Mouse (Mus musculus): ENCODE results near the gene Rhoh.

Gene Rhoh

DNA sequence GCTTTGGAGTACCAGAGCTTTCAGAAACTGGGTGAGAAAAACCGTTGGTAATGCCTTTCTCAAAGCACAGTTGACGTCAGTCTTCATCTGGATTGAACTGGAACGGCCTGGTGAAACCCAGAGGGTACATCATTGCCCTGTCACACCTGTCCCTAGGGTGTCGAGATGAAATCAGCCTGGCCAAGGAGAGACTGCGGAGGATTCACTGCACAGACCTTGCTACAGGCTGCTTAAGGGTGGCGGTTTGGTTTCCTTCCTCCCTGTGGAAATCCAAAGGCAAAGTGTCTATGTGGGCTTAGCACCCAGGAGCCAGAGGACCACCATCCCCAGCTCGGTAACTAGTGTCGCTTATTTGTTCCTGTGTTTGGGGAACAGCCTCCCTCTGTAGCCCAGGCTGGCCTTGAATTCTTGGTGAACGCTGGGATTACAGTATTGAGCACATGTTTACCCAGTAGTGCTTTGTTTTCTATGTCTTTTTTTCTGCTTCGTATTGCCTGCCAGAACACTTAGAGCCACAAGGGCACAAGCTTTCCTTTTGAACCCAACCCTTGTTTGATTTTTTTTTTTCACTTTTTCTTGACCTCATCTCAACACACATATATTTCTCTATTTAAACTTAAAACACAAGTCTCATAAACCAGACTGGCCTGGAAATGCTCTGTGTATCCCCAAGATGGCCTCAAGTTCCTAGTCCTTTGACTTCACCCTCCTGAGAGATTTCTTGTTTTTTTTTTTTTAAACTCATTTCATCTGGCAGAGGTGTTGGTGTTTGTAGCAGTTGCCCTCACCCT lies at the start of gene Rhoh:
Rhoh (plus strand) TSS at position 60 of the 791 bp plus-strand sequence.
- no peak for DNase-seq

DNA sequence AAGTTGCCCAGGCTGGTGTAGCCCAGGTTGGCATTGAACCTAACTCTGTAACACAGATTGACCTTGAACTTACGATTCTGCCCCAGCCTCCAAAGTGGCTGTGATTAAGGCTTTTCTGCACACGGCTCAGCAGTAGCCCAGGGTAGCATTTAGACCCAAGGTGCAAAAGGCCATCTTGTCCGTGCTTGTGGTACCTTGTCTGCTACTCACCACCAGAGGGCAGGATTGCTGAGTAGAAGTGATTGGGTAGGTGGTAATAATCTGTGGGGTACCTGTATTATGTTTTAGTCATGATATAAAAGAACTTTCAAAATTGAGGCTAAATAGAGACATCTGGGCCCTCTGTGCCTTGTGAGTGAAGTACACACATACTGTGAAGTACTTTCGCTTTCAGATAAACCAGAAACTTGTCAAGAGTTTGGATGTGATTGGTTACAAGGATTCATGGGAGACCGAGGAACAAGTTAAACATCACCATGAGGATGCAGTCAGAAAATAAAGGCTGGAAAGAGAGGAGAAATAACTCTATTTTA lies 37.3 kb upstream of the Rhoh start:
- peak in 1 of 2 experiments; percentile 15 for DNase-seq

DNA sequence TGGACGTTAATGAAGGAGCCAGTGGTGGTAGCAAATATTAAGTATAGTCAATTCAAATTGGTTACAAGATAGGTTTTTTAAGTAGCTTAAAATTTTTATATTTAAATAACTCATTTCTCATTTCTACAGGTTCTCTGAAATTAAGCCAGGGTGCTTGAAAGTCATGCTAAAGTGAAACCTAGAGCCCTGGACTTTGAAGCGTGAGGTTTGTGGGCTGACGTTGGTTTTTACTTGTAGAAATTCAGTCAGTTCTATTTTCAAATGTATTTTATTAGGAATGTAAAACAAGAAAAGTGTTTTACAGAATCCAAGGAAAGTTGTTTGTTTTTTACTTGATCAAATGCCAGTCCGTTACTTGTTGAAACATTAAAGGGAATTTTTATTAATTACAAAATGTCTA lies 34.5 kb upstream of the Rhoh start:
- DNase-seq, result no peak

DNA sequence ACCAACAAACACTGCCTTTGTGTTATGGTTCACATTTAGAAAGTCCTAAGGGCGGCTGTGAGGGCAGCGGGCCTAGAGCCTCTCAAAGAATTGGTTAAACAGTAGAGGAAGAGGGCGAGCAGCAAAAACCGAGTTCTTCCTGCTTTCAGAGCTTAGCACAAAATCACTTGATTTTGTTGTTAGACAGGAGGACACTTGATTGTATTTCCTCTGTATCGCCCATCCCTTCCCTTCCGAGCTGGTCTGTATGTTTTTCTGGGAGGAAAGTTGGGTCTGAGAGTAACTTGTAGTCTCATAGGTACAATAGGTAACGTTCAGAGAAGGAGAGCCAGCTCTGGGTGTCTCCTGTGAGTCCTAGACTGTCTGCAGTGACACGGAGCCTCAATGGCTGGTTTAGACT lies 33.9 kb upstream of the Rhoh start:
- DNase-seq, result no peak

DNA sequence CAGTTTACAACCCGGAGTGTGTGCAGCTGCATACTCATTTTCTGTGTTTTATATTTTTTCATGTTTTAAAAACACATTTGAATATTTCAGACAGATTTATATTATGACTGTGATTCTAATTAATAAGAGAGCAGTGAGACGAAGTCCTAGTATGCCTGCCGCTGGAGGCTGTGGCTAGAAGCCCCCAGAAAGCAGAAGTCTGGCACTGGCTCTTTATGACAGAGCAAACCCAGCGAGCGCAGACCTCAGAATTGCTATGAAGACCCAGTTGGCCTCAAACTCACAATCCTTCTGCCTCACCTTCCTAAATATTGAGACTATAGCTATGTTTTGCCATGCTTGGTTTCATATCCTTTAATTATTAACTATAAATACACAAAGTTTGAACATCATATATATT lies 32.8 kb upstream of the Rhoh start:
- DNase-seq, result no peak

DNA sequence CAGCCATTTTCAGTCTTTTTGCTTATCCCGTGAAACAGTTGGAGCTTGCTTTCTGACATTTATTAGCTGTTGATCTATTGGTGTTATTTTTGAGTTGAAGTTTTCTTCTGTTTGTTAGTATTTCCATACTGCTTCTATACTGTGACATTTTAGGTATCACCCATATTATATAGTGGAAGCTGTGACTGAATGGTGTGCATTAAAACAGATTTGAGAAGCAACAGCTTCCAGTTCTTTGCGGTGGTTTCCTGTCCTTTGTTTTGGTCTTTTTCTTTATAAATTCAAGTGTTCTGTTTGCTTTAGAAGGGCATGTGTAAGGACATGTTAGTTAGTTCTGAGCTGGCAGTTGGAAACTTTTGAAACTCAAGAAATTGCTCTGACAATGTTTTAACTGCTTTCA lies 32.0 kb upstream of the Rhoh start:
- DNase-seq, result no peak

DNA sequence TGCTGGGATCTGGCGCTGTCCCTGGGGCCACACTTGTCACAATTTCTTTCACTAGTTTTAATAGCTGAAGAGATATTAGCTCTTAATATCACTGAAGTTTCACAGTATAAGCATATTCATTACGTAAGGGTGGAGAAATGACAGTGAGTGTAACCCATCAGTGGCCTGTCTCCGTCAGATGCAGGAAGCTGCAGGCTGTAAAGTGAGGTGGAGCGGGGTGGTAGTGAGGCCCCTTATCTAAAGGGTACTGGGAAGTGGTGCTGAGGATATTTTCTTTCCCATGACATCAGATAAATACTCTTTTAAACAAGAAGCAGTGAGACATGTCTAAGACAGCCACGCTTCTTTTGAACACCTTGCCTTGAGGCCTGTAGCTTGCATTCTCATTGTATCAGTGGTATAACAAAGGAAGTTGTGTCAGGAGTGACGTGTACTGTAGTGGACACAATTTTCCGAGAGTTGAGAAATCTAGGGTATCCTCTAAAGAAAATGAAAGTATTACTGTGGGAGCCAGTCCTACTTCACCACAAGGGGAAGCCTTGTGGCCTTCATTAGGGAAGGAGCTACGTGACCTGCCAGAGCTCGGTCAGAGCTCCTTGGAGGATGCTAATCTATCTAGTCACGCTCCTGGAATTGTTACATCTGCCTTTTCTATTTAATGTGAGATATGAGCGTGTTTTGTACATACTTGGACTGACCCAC lies 28.9 kb upstream of the Rhoh start:
- DNase-seq, result no peak

DNA sequence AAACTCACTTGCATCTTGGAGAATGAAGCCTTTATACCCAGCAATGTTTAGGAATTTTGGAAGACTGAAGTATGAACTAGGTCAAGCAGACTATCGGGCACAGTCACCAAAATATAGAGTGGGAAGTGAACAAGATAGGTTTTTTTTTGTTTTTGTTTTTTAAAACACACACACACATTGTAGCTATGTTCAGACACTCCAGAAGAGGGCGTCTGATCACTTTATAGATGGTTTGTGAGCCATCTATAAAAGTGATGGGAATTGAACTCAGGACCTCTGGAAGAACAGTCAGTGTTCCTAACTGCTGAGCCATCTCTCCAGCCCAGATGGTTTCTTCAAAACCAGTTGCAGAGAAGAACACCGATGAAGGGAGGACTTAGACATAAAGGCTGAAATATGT lies 27.9 kb upstream of the Rhoh start:
- DNase-seq, result no peak

DNA sequence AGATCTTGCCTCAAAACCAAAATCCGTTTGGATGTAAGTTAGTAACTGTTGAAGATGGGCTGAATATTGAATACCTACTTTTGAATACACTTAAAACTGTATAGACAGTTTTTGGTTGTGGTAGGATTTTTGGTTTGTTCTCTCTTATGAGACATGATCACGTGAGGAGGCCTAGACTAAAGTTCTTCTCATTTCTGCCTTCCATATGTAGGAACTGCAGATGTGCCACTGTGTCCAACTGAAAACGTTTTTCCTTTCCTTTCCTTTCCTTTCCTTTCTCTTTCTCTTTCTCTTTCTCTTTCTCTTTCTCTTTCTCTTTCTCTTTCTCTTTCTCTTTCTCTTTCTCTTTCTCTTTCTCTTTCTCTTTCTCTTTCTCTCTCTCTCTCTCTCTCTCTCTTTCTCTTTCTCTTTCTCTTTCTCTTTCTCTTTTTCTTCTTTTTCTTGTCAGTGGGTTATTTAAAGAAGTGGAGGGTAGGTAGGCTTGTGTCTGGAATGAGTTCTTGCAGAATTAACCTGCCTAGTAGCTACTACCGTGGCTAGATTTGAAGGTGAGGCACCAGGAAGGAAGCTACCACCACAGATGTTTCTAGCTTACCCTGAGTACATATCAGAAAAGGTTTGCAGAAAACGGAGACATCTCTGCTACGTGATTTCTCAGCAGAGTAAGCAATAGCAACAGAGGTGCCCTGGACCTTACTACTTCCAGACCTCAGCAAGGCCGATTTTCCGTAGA lies 27.1 kb upstream of the Rhoh start:
- DNase-seq, result no peak

DNA sequence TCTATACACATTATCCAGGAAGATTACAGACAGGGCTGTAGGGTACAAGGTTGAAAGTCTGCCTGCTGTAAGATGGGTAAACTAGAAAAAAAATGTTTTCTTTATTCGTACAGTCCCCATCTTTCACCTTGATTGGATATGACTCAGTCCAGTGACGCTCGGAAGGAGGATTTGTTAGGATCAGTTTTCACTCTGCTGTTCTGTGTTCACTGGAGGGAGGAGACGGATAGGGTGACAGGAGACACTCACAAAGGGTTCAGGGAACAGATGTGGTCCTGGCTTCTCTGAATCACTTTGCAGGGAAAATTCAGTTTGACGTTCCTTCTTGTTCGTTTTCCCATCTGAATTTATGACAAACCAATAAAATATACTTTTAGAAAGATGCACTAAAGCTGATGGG lies 23.0 kb upstream of the Rhoh start:
- DNase-seq, result no peak

DNA sequence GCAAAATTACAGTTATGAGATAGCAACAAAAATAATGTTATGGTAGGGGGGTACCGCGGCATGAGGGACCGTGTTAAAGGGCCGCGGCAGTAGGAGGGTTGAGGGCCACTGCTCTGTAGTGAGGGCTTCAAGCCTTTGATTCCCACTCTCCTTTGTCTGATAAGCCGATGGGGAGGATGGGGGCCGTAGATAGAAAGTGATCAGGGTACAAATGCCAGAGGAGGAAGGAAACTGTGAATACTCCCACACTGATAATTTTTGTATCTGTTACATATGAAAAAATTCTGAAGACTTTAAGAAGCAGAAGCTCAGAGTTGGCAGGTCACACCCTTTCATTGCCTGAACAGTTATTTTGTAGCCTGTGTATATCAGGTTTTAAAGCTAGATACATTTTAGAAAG lies 18.1 kb upstream of the Rhoh start:
- DNase-seq, result no peak

DNA sequence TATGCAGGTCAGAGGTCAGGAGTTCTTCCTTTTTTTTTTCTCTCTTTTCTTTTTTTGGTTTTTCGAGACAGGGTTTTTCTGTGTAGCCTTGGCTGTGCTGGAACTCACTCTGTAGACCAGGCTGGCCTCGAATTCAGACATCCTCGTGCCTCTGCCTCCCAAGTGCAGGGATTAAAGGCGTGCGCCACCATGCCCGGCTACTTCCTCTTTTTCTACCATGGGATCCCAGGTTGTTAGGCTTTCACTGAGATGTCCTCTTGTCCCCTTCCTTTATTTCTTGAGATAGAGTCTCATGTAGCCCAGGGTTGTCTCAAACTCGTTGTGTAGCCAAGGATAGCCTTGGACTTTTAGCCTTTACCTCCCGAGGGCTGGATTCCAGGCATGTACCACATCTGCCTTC lies 14.5 kb upstream of the Rhoh start:
- DNase-seq, result no peak

DNA sequence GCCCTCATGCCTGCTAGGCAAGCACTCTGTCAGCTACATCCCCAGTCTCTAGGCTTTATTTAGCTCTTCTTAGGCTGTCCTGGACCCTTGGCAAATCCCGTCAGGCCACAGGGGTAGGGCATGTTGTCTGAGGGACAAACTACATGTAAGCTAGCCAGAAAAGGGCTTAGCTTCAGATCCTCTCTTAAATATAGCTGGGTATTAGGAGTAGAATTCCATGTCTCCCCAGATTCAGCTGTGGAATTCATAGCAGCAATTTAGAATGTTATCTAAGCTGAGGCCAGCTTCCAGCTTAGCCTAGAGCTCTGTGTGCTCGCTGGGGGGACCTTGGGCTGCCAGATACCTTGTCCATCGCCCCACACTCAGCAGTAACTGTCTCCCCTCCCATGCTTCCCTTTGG lies 14.1 kb upstream of the Rhoh start:
- no peak for DNase-seq

DNA sequence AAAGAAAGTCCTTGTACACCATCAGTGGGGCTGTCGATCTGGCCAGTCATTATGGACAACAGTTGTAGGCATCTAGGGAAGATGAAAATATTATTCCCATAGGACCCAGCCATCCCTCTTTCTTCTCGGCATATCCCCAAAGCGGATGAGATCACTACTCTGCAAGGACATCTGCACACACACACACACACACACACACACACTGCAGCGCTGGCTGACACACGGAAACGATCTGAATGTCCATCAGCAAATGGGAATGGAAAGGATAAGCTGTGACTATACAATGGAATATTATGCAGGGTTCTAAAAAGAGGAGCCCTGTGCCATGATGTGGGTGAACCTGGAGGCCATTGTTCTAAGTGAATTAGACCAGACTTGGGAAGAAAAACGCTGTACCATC lies 13.4 kb upstream of the Rhoh start:
- no peak for DNase-seq

DNA sequence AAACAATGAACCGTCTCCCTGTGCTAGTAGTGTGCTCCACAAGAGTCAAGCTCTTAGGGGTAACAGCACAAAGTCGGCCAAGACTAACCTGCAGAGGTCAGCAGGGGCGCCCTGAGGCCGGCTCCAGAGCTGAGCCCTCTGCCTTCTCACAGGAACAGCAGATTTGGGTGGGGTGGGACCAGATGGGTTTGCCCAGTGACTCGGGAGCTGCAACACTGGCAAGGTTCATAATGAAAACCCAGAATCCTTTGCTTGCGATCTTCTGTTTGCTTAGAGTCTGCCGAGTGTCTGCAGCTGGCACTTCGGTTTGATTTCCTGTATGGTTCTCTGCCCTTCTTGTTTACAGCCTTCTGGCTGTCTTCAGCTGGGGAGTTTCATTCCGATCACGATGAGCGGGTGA lies 10.2 kb upstream of the Rhoh start:
- no peak for DNase-seq

DNA sequence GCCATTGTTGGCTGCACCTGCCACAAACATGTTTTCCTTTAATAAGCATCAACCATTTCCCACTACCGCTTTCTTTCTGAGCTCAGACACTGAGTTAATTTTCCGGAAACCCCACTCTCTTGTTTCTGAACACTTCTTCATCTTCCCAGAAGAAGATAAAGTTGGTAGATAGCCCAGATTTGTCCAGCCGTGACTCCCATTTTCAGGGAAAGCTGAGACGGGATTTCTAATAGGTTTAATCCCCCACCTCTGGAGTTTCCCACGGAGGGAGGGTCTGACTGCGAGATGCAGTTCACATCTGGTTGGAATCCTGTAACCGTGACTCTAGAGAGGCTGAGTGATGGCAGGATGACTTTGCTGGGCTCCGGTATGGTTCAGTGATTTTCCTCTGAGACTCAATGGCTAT lies 6.2 kb upstream of the Rhoh start:
- no peak for DNase-seq

DNA sequence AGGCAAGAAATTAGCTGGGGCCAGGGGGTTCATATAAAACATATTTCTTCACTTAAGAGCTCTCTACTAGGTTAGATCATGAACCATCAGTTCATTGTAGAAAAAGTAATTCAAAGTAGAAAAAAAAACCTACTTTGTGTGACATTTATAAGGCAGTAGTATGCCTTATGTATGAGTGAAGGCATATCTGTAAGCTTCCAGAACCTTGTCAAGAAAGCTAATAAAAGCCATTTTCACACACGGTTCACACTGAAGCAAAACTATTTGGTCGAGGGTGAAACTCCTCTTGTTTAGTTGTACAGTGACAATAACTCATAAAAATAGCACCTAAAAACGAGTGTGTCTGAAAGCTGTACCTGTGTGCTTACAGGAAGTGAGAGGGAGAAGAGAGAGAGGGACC lies 5.4 kb upstream of the Rhoh start:
- DNase-seq, result no peak

DNA sequence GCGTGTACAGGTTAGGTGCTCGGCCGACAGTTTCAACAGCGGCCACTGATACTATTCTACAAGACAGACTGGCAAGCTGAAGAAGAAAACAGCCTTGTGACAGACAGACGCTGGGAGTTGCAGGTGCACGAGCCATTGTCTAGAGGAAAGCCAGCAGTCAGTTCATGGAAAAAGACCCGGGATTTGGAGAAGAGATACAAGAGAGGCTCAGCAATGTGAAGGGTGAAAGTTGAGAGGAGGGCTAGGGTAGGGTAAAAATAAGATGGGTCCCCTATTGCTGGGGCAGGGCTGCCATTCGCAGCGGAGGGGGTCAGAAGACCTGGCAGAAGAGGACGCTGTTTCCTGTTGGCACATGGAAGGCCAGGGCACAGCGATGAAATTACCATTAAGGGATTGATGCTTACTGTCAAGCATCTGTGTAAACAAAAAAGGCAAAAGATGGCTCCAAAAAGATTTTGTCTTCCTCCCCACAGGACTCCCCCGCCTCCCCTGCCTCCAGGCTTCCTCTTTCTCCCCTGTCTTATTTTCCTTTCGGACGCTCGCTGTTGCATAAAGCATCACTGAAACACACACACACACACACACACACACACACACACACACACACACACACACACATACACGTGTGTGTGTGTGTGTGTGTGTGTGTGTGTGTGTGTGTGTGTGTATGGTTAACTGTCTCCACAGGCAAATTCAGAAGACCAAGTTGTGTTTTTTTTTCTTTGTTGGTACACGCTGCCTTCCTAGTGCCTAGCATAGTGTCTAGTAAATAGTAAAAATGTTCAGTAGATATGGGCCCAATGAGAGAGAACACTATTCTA lies 4.2 kb upstream of the Rhoh start:
- no peak for DNase-seq

DNA sequence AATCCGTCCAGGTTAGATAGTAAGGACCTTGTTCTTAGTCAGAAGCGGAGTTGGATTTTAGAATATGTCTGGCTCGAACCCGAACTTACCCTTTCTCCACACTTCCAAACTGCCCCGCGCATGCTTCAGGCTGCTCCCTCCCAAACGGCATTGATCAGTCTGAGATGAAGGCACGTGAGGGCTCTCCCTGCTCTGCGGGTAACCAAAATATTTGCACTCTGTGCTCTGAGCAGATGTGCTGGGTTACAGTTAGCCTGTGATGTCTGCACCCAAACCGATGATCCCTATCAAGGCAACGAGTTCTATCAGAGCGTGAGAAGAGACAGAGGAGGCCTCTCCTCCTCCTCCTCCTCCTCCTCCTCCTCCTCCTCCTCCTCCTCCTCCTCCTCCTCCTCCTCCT lies 3.1 kb upstream of the Rhoh start:
- no peak for DNase-seq

DNA sequence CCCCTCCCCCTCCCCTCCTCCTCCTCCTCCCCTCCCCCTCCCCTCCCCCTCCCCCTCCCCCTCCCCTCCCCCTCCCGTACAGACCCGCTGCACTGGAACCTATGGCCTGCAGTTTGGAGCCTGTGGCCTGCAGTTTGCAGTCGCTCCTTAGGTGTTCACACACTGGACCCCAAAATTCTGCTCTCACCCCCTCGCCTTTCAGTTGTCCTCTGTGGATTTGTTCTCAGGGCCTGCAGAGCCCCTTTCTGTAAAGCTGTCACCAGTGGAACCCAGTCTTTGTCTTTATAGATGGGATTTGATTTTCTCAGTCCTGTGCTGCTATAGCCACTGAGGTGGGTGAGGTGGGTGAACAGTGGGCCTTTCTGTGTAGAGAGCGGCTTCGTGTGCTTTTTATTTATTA lies 2.7 kb upstream of the Rhoh start:
- DNase-seq, result no peak

DNA sequence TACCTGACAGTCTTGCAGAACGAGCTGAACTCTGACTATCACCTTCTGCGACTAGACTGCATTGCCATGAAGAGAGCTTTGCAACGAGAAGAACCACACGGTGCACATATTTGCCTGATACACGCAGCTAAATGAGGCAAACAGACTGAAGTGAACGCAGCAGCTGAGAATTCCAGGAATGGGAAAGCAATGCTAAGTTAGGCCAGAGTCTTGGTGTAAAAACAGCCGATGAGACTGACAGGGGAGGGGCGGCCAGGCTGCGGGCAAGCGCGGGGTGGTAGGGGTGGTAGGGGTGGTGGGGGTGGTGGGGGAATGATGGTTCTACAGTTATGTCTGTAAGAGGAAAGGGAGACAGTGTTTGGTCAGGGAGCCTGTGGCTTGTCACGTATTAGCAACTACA lies 2.1 kb upstream of the Rhoh start:
- no peak for DNase-seq

DNA sequence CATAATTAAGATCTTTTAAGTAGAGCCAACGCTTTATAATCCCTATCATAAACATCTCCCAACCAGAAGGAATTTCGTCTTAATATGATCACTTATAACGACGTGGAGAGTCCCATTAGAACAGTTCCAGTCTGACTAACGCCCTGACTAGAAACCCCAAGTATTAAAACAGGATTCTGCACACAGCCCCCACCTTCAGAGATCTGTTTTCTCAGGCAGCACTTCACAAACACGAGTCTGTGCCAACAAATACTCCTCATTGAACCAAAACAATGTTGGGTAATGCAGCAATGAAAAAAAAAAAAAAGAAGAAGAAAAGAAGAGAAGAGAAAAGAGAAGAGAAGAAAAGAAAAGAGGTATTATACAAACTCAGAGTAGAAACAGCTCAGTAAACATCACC lies 1.6 kb upstream of the Rhoh start:
- DNase-seq, result no peak
